In genomic region chr2:150660668-150661451, GRCm38 (mm10) we compare ENCODE assay signal across 18 mouse cellular contexts. TPM values are rescaled to one million over a fixed set of nuclear protein-coding genes. Genes with fewer than 3 reads are reported as not detected.
DNase-seq lines count a peak whose midpoint lies in the region; ATAC-seq and TF ChIP-seq lines count a peak whose summit lies in the region.
"Had no signal": no experiment of that assay in that cellular context is flagged by ENCODE, and none has a peak within 500 bp of the region (broad histone marks: within the 10 kb centered on the region; RNA-seq: fewer than 3 reads in every experiment).

No protein-coding gene starts in this region.

- WGBS in heart, postnatal 0 days, result 77% methylated on average over 5 of the region's 5 CpGs
- 80% methylated on average over 5 of the region's 5 CpGs for WGBS in heart, embryonic 11.5 days (ENCODE audit: insufficient replicate concordance)
- 71% methylated on average over 5 of the region's 5 CpGs for WGBS in kidney, embryonic 16.5 days

- no peak for TF ChIP-seq CTCF in heart, postnatal 0 days (IDR thresholded peaks at IDR 0.05; ENCODE audit: low read depth)

- no peak overlapping the region for H3K4me3 ChIP-seq in heart, postnatal 0 days (ENCODE audit: low read depth, low read length)
- no peak overlapping the region for H3K4me3 ChIP-seq in heart, embryonic 11.5 days (ENCODE audit: low read depth, low read length)
- no peak overlapping the region for H3K4me3 ChIP-seq in kidney, embryonic 16.5 days (ENCODE audit: low read length)
- H3K4me3 ChIP-seq: erythroblast, embryonic 14.5 days; hindbrain, embryonic 13.5 days; midbrain, embryonic 12.5 days; neural tube, embryonic 12.5 days had no signal

- no peak for DNase-seq in heart, postnatal 0 days (ENCODE audit: low spot score)
- peak; percentile 59 to 73 for DNase-seq in right cerebral cortex, postnatal 10 days (ENCODE audit: low spot score in 2 of 2)
- no peak for DNase-seq in right cerebral cortex, postnatal 14 days
- no peak for DNase-seq in spleen, postnatal 10 days (ENCODE audit: low spot score in 2 of 2)
- DNase-seq in frontal cortex, postnatal 36 days (ENCODE audit: low spot score in 2 of 2), result no peak
- DNase-seq: adrenal gland, adult 2 months; layer of hippocampus, adult 9-11 months; lung, postnatal 14 days; thymus, postnatal 36 days had no signal

- TF ChIP-seq EP300 in heart, postnatal 0 days (IDR thresholded peaks at IDR 0.05; ENCODE audit: low read depth), result no peak

- no peak overlapping the region for H3K9ac ChIP-seq in heart, postnatal 0 days (replicated peaks; ENCODE audit: low read depth, low read length)
- no peak overlapping the region for H3K9ac ChIP-seq in heart, embryonic 11.5 days (ENCODE audit: low read depth, low read length)
- no peak overlapping the region for H3K9ac ChIP-seq in kidney, embryonic 16.5 days (replicated peaks; ENCODE audit: low read length)
- H3K9ac ChIP-seq: hindbrain, embryonic 13.5 days; midbrain, embryonic 12.5 days; neural tube, embryonic 12.5 days had no signal

- peak; percentile 37; the same call in 1 of the 2 replicates for ATAC-seq in heart, postnatal 0 days (ENCODE audit: insufficient read depth, low read depth)
- ATAC-seq in heart, embryonic 11.5 days (replicated peaks; ENCODE audit: insufficient number of reproducible peaks, low FRiP score, low TSS enrichment), result no peak
- ATAC-seq in kidney, embryonic 16.5 days (ENCODE audit: low FRiP score, low TSS enrichment), result peak; percentile 52; the same call in 1 of the 2 replicates
- ATAC-seq: Patski had no signal

- H3K4me1 ChIP-seq in heart, postnatal 0 days (ENCODE audit: control insufficient read depth, insufficient read depth), result peaks cover 24% of the 10 kb centered on the region
- H3K4me1 ChIP-seq in heart, embryonic 11.5 days (ENCODE audit: control insufficient read depth, insufficient read depth, low read length), result peaks cover 1% of the 10 kb centered on the region; the same call in 1 of the 2 replicates
- H3K4me1 ChIP-seq in kidney, embryonic 16.5 days (ENCODE audit: insufficient read depth, low read length), result 0 out of 2 replicates have a peak, but pooled peaks cover 3% of the 10 kb centered on the region

- H3K4me2 ChIP-seq in heart, postnatal 0 days (ENCODE audit: low read depth, low read length), result no peak overlapping the region
- H3K4me2 ChIP-seq in heart, embryonic 11.5 days, result no peak overlapping the region
- H3K4me2 ChIP-seq in kidney, embryonic 16.5 days (replicated peaks; ENCODE audit: low read depth, low read length), result no peak overlapping the region
- H3K4me2 ChIP-seq: hindbrain, embryonic 13.5 days; midbrain, embryonic 12.5 days; neural tube, embryonic 12.5 days had no signal

- no peak overlapping the region for H3K27ac ChIP-seq in heart, postnatal 0 days (ENCODE audit: low read depth)
- H3K27ac ChIP-seq in heart, embryonic 11.5 days (ENCODE audit: low read depth, low read length), result no peak overlapping the region
- peak overlapping the region; percentile 27; the same call in 1 of the 2 replicates for H3K27ac ChIP-seq in kidney, embryonic 16.5 days (ENCODE audit: low read length)
- H3K27ac ChIP-seq: hindbrain, embryonic 13.5 days; midbrain, embryonic 12.5 days; neural tube, embryonic 12.5 days had no signal

- H3K36me3 ChIP-seq in heart, postnatal 0 days (replicated peaks; ENCODE audit: control insufficient read depth, insufficient read depth, low read length), result 0 out of 2 replicates have a peak, but pooled peaks cover 4% of the 10 kb centered on the region
- no peaks in the 10 kb centered on the region for H3K36me3 ChIP-seq in heart, embryonic 11.5 days (ENCODE audit: control insufficient read depth, insufficient read depth, low read length)
- no peaks in the 10 kb centered on the region for H3K36me3 ChIP-seq in kidney, embryonic 16.5 days (ENCODE audit: insufficient read depth, low read length)

- H3K9me3 ChIP-seq in heart, postnatal 0 days (replicated peaks; ENCODE audit: control insufficient read depth, low read length), result no peaks in the 10 kb centered on the region
- no peaks in the 10 kb centered on the region for H3K9me3 ChIP-seq in heart, embryonic 11.5 days (replicated peaks; ENCODE audit: control insufficient read depth, low read length)
- no peaks in the 10 kb centered on the region for H3K9me3 ChIP-seq in kidney, embryonic 16.5 days (ENCODE audit: low read length)
- H3K9me3 ChIP-seq: hindbrain, embryonic 13.5 days; midbrain, embryonic 12.5 days; neural tube, embryonic 12.5 days had no signal

- no peaks in the 10 kb centered on the region for H3K27me3 ChIP-seq in heart, postnatal 0 days (ENCODE audit: control insufficient read depth, insufficient read depth, low read length)
- no peaks in the 10 kb centered on the region; the same call in 1 of the 2 replicates for H3K27me3 ChIP-seq in heart, embryonic 11.5 days (ENCODE audit: control insufficient read depth, insufficient read depth, low read length)
- peaks cover 2% of the 10 kb centered on the region; the same call in 1 of the 2 replicates for H3K27me3 ChIP-seq in kidney, embryonic 16.5 days (ENCODE audit: insufficient read depth, low read length)
- H3K27me3 ChIP-seq: hindbrain, embryonic 13.5 days; midbrain, embryonic 12.5 days; neural tube, embryonic 12.5 days; Patski had no signal

RNA-seq across cellular contexts. Expression of gene Acss1, which starts 7.4 kb away (rescaled TPM):
- total RNA-seq in heart, postnatal 0 days (2014; rRNA removed; ENCODE audit: low replicate concordance), result 43.0 and 59.2 TPM in 2 replicates
- polyA plus RNA-seq in heart, postnatal 0 days (2015; fragmentation: Nextera tagmentation; extraction: Ambion mirVana), result 17.0 and 18.5 TPM in 2 replicates
- polyA plus RNA-seq in heart, embryonic 11.5 days (2014; fragmentation: Nextera tagmentation; extraction: Ambion mirVana), result 14.8 and 16.8 TPM in 2 replicates
- 14.5 and 15.7 TPM in 2 replicates for polyA plus RNA-seq in kidney, embryonic 16.5 days (2015; fragmentation: Nextera tagmentation; extraction: Ambion mirVana)

RNA-seq across cellular contexts. Expression of gene Vsx1, which starts 28.3 kb away (rescaled TPM):
- not detected in 2 replicates for total RNA-seq in heart, postnatal 0 days (2014; rRNA removed; ENCODE audit: low replicate concordance)
- polyA plus RNA-seq in heart, postnatal 0 days (2015; fragmentation: Nextera tagmentation; extraction: Ambion mirVana), result not detected in 2 replicates
- not detected in 2 replicates for polyA plus RNA-seq in heart, embryonic 11.5 days (2014; fragmentation: Nextera tagmentation; extraction: Ambion mirVana)
- polyA plus RNA-seq in kidney, embryonic 16.5 days (2015; fragmentation: Nextera tagmentation; extraction: Ambion mirVana), result not detected in 2 replicates
- total RNA-seq: adrenal gland, adult 2 months had no signal
- polyA plus RNA-seq: adrenal gland, adult 2 months; erythroblast, embryonic 14.5 days; gonadal fat pad, adult 2 months; limb, embryonic 11.5 days; Patski had no signal

RNA-seq across cellular contexts. Expression of gene Apmap, which starts 52.5 kb away (rescaled TPM):
- 8.5 and 14.4 TPM in 2 replicates for total RNA-seq in heart, postnatal 0 days (2014; rRNA removed; ENCODE audit: low replicate concordance)
- 19.0 and 19.8 TPM in 2 replicates for polyA plus RNA-seq in heart, postnatal 0 days (2015; fragmentation: Nextera tagmentation; extraction: Ambion mirVana)
- polyA plus RNA-seq in heart, embryonic 11.5 days (2014; fragmentation: Nextera tagmentation; extraction: Ambion mirVana), result 31.1 and 35.2 TPM in 2 replicates
- 55.4 and 58.0 TPM in 2 replicates for polyA plus RNA-seq in kidney, embryonic 16.5 days (2015; fragmentation: Nextera tagmentation; extraction: Ambion mirVana)

Comparison
In these comparisons a context has a peak if more than half of its experiments do, and no peak if none do; other contexts are left out.
1. DNase-seq: peak in right cerebral cortex, postnatal 10 days (2 of 2); none in heart, postnatal 0 days (single experiment), right cerebral cortex, postnatal 14 days (single experiment), spleen, postnatal 10 days (0 of 2) and frontal cortex, postnatal 36 days (0 of 2).